Comparison of ENCODE assay signal across 8 mouse cellular contexts in the genomic region with DNA sequence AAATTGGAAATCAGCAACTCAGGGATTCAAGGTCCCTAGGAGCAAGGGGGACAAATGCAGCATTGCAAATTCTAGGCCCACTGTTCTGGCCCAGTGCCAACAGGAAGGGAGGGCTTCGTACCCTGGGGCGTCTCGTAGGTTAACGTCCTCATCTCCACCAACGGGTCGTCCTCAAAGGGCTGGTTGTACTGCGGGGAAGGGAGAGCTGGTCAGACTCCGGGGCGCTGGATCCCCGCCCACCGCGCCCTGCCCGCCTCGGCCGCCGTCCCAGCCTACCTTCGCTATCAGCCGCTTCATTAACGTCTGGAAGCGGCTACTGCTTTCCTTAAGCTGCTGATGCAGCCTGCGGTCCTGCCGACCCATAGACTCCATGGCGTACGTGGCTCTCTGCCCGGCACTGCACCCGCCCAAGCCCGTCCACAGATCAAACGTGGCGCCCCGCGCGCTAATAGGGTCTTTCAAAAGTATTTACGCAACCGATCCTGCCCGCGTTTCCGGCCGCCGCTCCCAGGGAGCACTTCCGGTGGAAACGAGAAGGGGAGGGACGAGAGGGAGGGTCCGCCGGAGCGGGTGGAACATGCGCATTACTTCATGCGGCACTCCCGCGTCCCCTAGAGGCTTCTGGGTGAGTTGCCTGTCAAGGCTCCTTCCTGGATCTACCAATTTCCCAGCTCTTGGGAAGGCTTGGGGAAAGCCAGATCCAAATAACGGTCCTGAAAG. TPM values are rescaled to one million over a fixed set of nuclear protein-coding genes. Genes with fewer than 3 reads are reported as not detected.
DNase-seq lines count a peak whose midpoint lies in the region; ATAC-seq and TF ChIP-seq lines count a peak whose summit lies in the region.

A gene (minus strand): TSS at position 536 of the 720 bp plus-strand sequence.
A gene (plus strand): TSS at position 564 of the 720 bp plus-strand sequence.

- peaks cover 34% of the 10 kb centered on the region for H3K36me3 ChIP-seq in heart, embryonic 12.5 days
- peaks cover 22% of the 10 kb centered on the region for H3K36me3 ChIP-seq in kidney, postnatal 0 days (ENCODE audit: insufficient read depth, low read length)
- peaks cover 38% of the 10 kb centered on the region for H3K36me3 ChIP-seq in liver, embryonic 11.5 days (ENCODE audit: control insufficient read depth, insufficient read depth, low read length)
- H3K36me3 ChIP-seq in stomach, embryonic 14.5 days (ENCODE audit: control insufficient read depth, insufficient read depth, low read length), result peaks cover 37% of the 10 kb centered on the region

- no peaks in the 10 kb centered on the region for H3K27me3 ChIP-seq in heart, embryonic 12.5 days (replicated peaks)
- H3K27me3 ChIP-seq in kidney, postnatal 0 days (ENCODE audit: insufficient read depth, low read length), result no peaks in the 10 kb centered on the region
- no peaks in the 10 kb centered on the region for H3K27me3 ChIP-seq in liver, embryonic 11.5 days (replicated peaks; ENCODE audit: control insufficient read depth, insufficient read depth, low read length)
- no peaks in the 10 kb centered on the region for H3K27me3 ChIP-seq in stomach, embryonic 14.5 days (ENCODE audit: control insufficient read depth, insufficient read depth, low read length)

- DNase-seq in CD4-positive helper T cell, adult 2 months (ENCODE audit: low read depth, low spot score), result peak; percentile 100
- peak; percentile 100 for DNase-seq in brain, embryonic 18.5 days (ENCODE audit: low read depth, low spot score)
- DNase-seq in kidney, postnatal 0 days (ENCODE audit: low spot score), result peak; percentile 100
- peak; percentile 100 for DNase-seq in liver, embryonic 11.5 days (ENCODE audit: low spot score)
- peak; percentile 100 for DNase-seq in naive thymus-derived CD4-positive, alpha-beta T cell, adult 2 months (ENCODE audit: low read depth)

- TF ChIP-seq CTCF in kidney, postnatal 0 days (IDR thresholded peaks at IDR 0.05; ENCODE audit: low read depth), result peak; percentile 99

- H3K27ac ChIP-seq in heart, embryonic 12.5 days (ENCODE audit: poor library complexity, severe bottlenecking), result peak within 1 kb of the TSS; percentile 83
- H3K27ac ChIP-seq in kidney, postnatal 0 days, result peak within 1 kb of the TSS; percentile 76
- H3K27ac ChIP-seq in liver, embryonic 11.5 days (ENCODE audit: low read depth, low read length), result peak within 1 kb of the TSS; percentile 91
- H3K27ac ChIP-seq in stomach, embryonic 14.5 days (ENCODE audit: low read length), result peak within 1 kb of the TSS; percentile 81

- under 1% methylated on average over 50 of the region's 50 CpGs for whole genome bisulfite sequencing in heart, embryonic 12.5 days
- 1% methylated on average over 50 of the region's 50 CpGs for WGBS in kidney, postnatal 0 days
- under 1% methylated on average over 50 of the region's 50 CpGs for WGBS in liver, embryonic 11.5 days
- WGBS in stomach, embryonic 14.5 days, result under 1% methylated on average over 50 of the region's 50 CpGs

- peak within 1 kb of the TSS; percentile 63 for H3K4me2 ChIP-seq in heart, embryonic 12.5 days
- peak within 1 kb of the TSS; percentile 63 for H3K4me2 ChIP-seq in kidney, postnatal 0 days (ENCODE audit: low read length)
- peak within 1 kb of the TSS; percentile 77 for H3K4me2 ChIP-seq in liver, embryonic 11.5 days
- peak within 1 kb of the TSS; percentile 66 for H3K4me2 ChIP-seq in stomach, embryonic 14.5 days (replicated peaks; ENCODE audit: low read depth, low read length)

- peaks cover 4% of the 10 kb centered on the region; the same call in 1 of the 2 replicates for H3K9me3 ChIP-seq in heart, embryonic 12.5 days (replicated peaks)
- H3K9me3 ChIP-seq in kidney, postnatal 0 days (replicated peaks; ENCODE audit: low read length), result no peaks in the 10 kb centered on the region
- peaks cover 11% of the 10 kb centered on the region for H3K9me3 ChIP-seq in liver, embryonic 11.5 days (ENCODE audit: control insufficient read depth, low read length)
- 0 out of 2 replicates have a peak, but pooled peaks cover 8% of the 10 kb centered on the region for H3K9me3 ChIP-seq in stomach, embryonic 14.5 days (ENCODE audit: control insufficient read depth, low read depth, low read length)

- H3K4me1 ChIP-seq in heart, embryonic 12.5 days (replicated peaks), result peaks cover 23% of the 10 kb centered on the region
- peaks cover 16% of the 10 kb centered on the region for H3K4me1 ChIP-seq in kidney, postnatal 0 days (replicated peaks; ENCODE audit: insufficient read depth, low read length)
- H3K4me1 ChIP-seq in liver, embryonic 11.5 days (replicated peaks; ENCODE audit: control insufficient read depth, insufficient read depth, low read length), result peaks cover 15% of the 10 kb centered on the region
- peaks cover 24% of the 10 kb centered on the region for H3K4me1 ChIP-seq in stomach, embryonic 14.5 days (ENCODE audit: control insufficient read depth, insufficient read depth, low read length)

- peak; percentile 85 for ATAC-seq in erythroid progenitor cell, adult 5-6 weeks (replicated peaks; ENCODE audit: low FRiP score, poor library complexity, severe bottlenecking)
- ATAC-seq in heart, embryonic 12.5 days (ENCODE audit: insufficient number of reproducible peaks, low FRiP score), result peak; percentile 94
- ATAC-seq in kidney, postnatal 0 days (replicated peaks; ENCODE audit: low FRiP score, low read depth), result peak; percentile 97
- ATAC-seq in liver, embryonic 11.5 days (replicated peaks; ENCODE audit: low FRiP score), result peak; percentile 93
- peak; percentile 94 for ATAC-seq in stomach, embryonic 14.5 days (ENCODE audit: insufficient number of reproducible peaks, insufficient read depth, low FRiP score, low read depth)

- H3K9ac ChIP-seq in heart, embryonic 12.5 days, result peak within 1 kb of the TSS; percentile 80
- H3K9ac ChIP-seq in kidney, postnatal 0 days (ENCODE audit: low read depth, low read length), result peak within 1 kb of the TSS; percentile 76
- peak within 1 kb of the TSS; percentile 91 for H3K9ac ChIP-seq in liver, embryonic 11.5 days (ENCODE audit: low read depth, low read length)
- peak within 1 kb of the TSS; percentile 74 for H3K9ac ChIP-seq in stomach, embryonic 14.5 days (replicated peaks; ENCODE audit: low read depth, low read length)

- peak within 1 kb of the TSS; percentile 54 for H3K4me3 ChIP-seq in heart, embryonic 12.5 days
- peak within 1 kb of the TSS; percentile 69 for H3K4me3 ChIP-seq in kidney, postnatal 0 days (replicated peaks; ENCODE audit: low read depth, low read length)
- H3K4me3 ChIP-seq in liver, embryonic 11.5 days (ENCODE audit: low read depth, low read length), result peak within 1 kb of the TSS; percentile 74
- peak within 1 kb of the TSS; percentile 64 for H3K4me3 ChIP-seq in stomach, embryonic 14.5 days (ENCODE audit: low read depth, low read length)

RNA-seq across cellular contexts. Expression of the first gene that starts in this region (rescaled TPM):
- total RNA-seq in erythroid progenitor cell, adult 5-6 weeks (2015; ENCODE audit: low replicate concordance), result 297 and 306 TPM in 2 replicates
- 349 and 388 TPM in 2 replicates for total RNA-seq in erythroid progenitor cell, adult 5-6 weeks (2017; ENCODE audit: low replicate concordance)
- 141 TPM in 2 replicates for polyA plus RNA-seq in heart, embryonic 12.5 days (2016; fragmentation: Nextera tagmentation; extraction: Ambion mirVana)
- polyA plus RNA-seq in kidney, postnatal 0 days (2015; fragmentation: Nextera tagmentation; extraction: Ambion mirVana), result 56.3 and 62.7 TPM in 2 replicates
- 146 and 168 TPM in 2 replicates for polyA plus RNA-seq in liver, embryonic 11.5 days (2014; fragmentation: Nextera tagmentation; extraction: Ambion mirVana)
- polyA plus RNA-seq in stomach, embryonic 14.5 days (2014; fragmentation: Nextera tagmentation; extraction: Ambion mirVana), result 202 and 211 TPM in 2 replicates

RNA-seq across cellular contexts. Expression of the second gene that starts in this region (rescaled TPM):
- total RNA-seq in erythroid progenitor cell, adult 5-6 weeks (2015; ENCODE audit: low replicate concordance), result not detected in 2 replicates
- total RNA-seq in erythroid progenitor cell, adult 5-6 weeks (2017; ENCODE audit: low replicate concordance), result not detected in 2 replicates
- polyA plus RNA-seq in heart, embryonic 12.5 days (2016; fragmentation: Nextera tagmentation; extraction: Ambion mirVana), result 0.05 TPM in 1 of 2 replicates, not detected in the other
- not detected in 2 replicates for polyA plus RNA-seq in kidney, postnatal 0 days (2015; fragmentation: Nextera tagmentation; extraction: Ambion mirVana)
- polyA plus RNA-seq in liver, embryonic 11.5 days (2014; fragmentation: Nextera tagmentation; extraction: Ambion mirVana), result not detected in 2 replicates
- not detected in 2 replicates for polyA plus RNA-seq in stomach, embryonic 14.5 days (2014; fragmentation: Nextera tagmentation; extraction: Ambion mirVana)

Comparison
In these comparisons a context has a peak if more than half of its experiments do, and no peak if none do; other contexts are left out.
1. Peak in every context shown above with its lines: DNase-seq, ATAC-seq, H3K4me3 ChIP-seq and H3K27ac ChIP-seq.